Mouse (Mus musculus): ENCODE data around the gene AC124108.1.

GRCm38 (mm10) chr1:132205958-132206357 is 14.7 kb downstream of the AC124108.1 start:
- TF ChIP-seq TAL1 (IDR thresholded peaks at IDR 0.05; ENCODE audit: low read length) (no peak), GATA1 (IDR thresholded peaks at IDR 0.05; ENCODE audit: low read length) (no peak)
